ENCODE assay signal across 25 mouse cellular contexts in the genomic region with DNA sequence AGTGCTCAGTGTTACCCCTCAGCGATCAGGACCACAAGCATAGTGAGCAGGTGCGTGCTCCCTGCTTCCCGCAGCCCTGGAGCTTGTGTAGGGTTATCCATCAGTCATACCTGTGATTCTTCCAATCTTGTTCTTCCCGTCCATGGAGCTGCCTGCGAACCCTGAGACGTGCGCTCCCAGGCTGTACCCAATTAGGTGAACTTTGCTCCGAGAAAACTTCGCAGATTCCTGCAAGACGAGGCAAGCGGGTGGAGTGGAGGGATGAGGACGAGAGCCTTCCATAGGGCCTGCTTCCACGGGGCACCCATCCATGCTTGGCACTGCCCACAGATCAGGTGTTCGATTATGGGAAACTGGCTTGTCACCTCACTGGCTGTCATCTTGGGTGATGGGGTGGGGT.
DNase-seq lines count a peak whose midpoint lies in the region; ATAC-seq lines count a peak whose summit lies in the region.
"Had no signal": no experiment of that assay in that cellular context is flagged by ENCODE, and none has a peak within 500 bp of the region (broad histone marks: within the 10 kb centered on the region; RNA-seq: fewer than 3 reads in every experiment).

No protein-coding gene starts in this region.

- WGBS in neural tube, embryonic 14.5 days, result 81% methylated on average over 14 of the region's 14 CpGs
- WGBS in intestine, embryonic 16.5 days, result 60% methylated on average over 14 of the region's 14 CpGs
- 88% methylated on average over 14 of the region's 14 CpGs for WGBS in heart, embryonic 10.5 days

- H3K9me3 ChIP-seq in neural tube, embryonic 14.5 days (ENCODE audit: control insufficient read depth, low read length), result no peaks in the 10 kb centered on the region
- no peaks in the 10 kb centered on the region for H3K9me3 ChIP-seq in intestine, embryonic 16.5 days (ENCODE audit: control insufficient read depth, low read length)
- H3K9me3 ChIP-seq in heart, embryonic 10.5 days, result no peaks in the 10 kb centered on the region
- H3K9me3 ChIP-seq: embryonic facial prominence, embryonic 13.5 days; embryonic facial prominence, embryonic 15.5 days; forebrain, embryonic 10.5 days; forebrain, embryonic 12.5 days had no signal

- ATAC-seq in neural tube, embryonic 14.5 days (ENCODE audit: low read depth), result 0 out of 2 replicates have a peak, but pooled peaks have one; percentile 21
- peak; percentile 73 for ATAC-seq in intestine, embryonic 16.5 days
- ATAC-seq in frontal cortex, adult (ENCODE audit: low TSS enrichment), result no peak
- ATAC-seq: CD4-positive, CD25-positive, alpha-beta regulatory T cell, adult 4 months; forebrain, embryonic 14.5 days; forebrain, embryonic 16.5 days had no signal

- H3K27ac ChIP-seq in neural tube, embryonic 14.5 days (ENCODE audit: low read depth, low read length), result no peak overlapping the region
- no peak overlapping the region for H3K27ac ChIP-seq in intestine, embryonic 16.5 days (ENCODE audit: low read length)
- no peak overlapping the region for H3K27ac ChIP-seq in heart, embryonic 10.5 days
- H3K27ac ChIP-seq: embryonic facial prominence, embryonic 13.5 days; embryonic facial prominence, embryonic 15.5 days; forebrain, embryonic 10.5 days; forebrain, embryonic 12.5 days had no signal

- no peak for DNase-seq in neural tube, embryonic 10.5 days (ENCODE audit: extremely low spot score, low spot score)
- no peak for DNase-seq in heart, embryonic 10.5 days (ENCODE audit: low spot score)
- DNase-seq: adrenal gland, adult 2 months; adrenal gland, postnatal 10 days; adrenal gland, postnatal 25 days; B cell, adult 2 months; cerebellum, adult 11 months; cerebellum, adult 18-20 months; cerebellum, adult 8-10 months; cerebellum, adult 9-11 months; cerebellum, postnatal 14 days; cerebellum, postnatal 36 days; embryo, embryonic 11 days had no signal

- H3K9ac ChIP-seq in neural tube, embryonic 14.5 days (replicated peaks; ENCODE audit: low read depth, low read length), result no peak overlapping the region
- no peak overlapping the region for H3K9ac ChIP-seq in intestine, embryonic 16.5 days (ENCODE audit: low read depth, low read length)
- H3K9ac ChIP-seq: embryonic facial prominence, embryonic 13.5 days; embryonic facial prominence, embryonic 15.5 days; forebrain, embryonic 12.5 days had no signal

- H3K36me3 ChIP-seq in neural tube, embryonic 14.5 days (ENCODE audit: control insufficient read depth, insufficient read depth, low read length), result no peaks in the 10 kb centered on the region
- H3K36me3 ChIP-seq in intestine, embryonic 16.5 days (ENCODE audit: control insufficient read depth, insufficient read depth, low read length), result no peaks in the 10 kb centered on the region
- H3K36me3 ChIP-seq in heart, embryonic 10.5 days, result no peaks in the 10 kb centered on the region
- H3K36me3 ChIP-seq: embryonic facial prominence, embryonic 13.5 days; embryonic facial prominence, embryonic 15.5 days; forebrain, embryonic 10.5 days; forebrain, embryonic 12.5 days had no signal

- H3K4me2 ChIP-seq in neural tube, embryonic 14.5 days (ENCODE audit: low read depth, low read length), result no peak overlapping the region
- H3K4me2 ChIP-seq in intestine, embryonic 16.5 days (ENCODE audit: low read depth, low read length), result no peak overlapping the region
- H3K4me2 ChIP-seq: embryonic facial prominence, embryonic 13.5 days; embryonic facial prominence, embryonic 15.5 days; forebrain, embryonic 12.5 days had no signal

- peaks cover 14% of the 10 kb centered on the region for H3K4me1 ChIP-seq in neural tube, embryonic 14.5 days (ENCODE audit: control insufficient read depth, insufficient read depth, low read length)
- peaks cover 14% of the 10 kb centered on the region for H3K4me1 ChIP-seq in intestine, embryonic 16.5 days (ENCODE audit: control insufficient read depth, insufficient read depth, low read length)
- H3K4me1 ChIP-seq in heart, embryonic 10.5 days, result peaks cover 32% of the 10 kb centered on the region

- H3K27me3 ChIP-seq in neural tube, embryonic 14.5 days (ENCODE audit: control insufficient read depth, insufficient read depth, low read length), result no peaks in the 10 kb centered on the region
- no peaks in the 10 kb centered on the region for H3K27me3 ChIP-seq in intestine, embryonic 16.5 days (replicated peaks; ENCODE audit: control insufficient read depth, insufficient read depth, low read length)
- no peaks in the 10 kb centered on the region for H3K27me3 ChIP-seq in heart, embryonic 10.5 days (ENCODE audit: insufficient read depth, poor library complexity, severe bottlenecking)
- H3K27me3 ChIP-seq: CH12.LX; embryonic facial prominence, embryonic 13.5 days; embryonic facial prominence, embryonic 15.5 days; forebrain, embryonic 12.5 days had no signal

- no peak overlapping the region for H3K4me3 ChIP-seq in neural tube, embryonic 14.5 days (ENCODE audit: low read depth, low read length)
- H3K4me3 ChIP-seq in intestine, embryonic 16.5 days (ENCODE audit: low read length), result no peak overlapping the region
- no peak overlapping the region for H3K4me3 ChIP-seq in heart, embryonic 10.5 days
- H3K4me3 ChIP-seq: embryonic facial prominence, embryonic 13.5 days; embryonic facial prominence, embryonic 15.5 days; erythroblast, embryonic 14.5 days; forebrain, embryonic 10.5 days; forebrain, embryonic 12.5 days had no signal
